Comparison of ENCODE assay signal across 18 mouse cellular contexts in the genomic region with DNA sequence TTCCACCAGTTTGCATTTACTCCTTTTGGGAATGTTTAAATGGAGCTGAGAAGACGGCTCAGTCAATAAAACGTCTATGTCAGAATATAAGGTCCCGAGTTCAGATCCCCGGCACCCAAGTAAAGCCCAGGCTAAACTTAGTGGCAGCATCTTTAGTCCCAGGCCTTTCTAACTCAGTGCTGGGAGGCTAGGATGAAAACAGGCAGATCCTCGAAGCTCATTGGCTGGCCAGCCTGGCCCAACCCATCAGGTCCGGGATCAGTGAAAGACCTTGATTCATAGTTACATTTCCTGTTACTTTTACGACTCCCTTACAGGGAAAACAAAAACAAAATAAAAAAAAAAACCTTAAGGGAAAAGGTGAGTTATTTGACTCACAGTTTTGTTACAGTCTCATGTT. TPM values are rescaled to one million over a fixed set of nuclear protein-coding genes. Genes with fewer than 3 reads are reported as not detected.
A peak's percentile ranks its signal among the peaks of the same experiment; 100 is the strongest.
DNase-seq lines count a peak whose midpoint lies in the region; ATAC-seq and TF ChIP-seq lines count a peak whose summit lies in the region.
"Had no signal": no experiment of that assay in that cellular context is flagged by ENCODE, and none has a peak within 500 bp of the region (broad histone marks: within the 10 kb centered on the region; RNA-seq: fewer than 3 reads in every experiment).

No protein-coding gene starts in this region.

- H3K4me2 ChIP-seq in embryonic facial prominence, embryonic 13.5 days, result no peak overlapping the region
- no peak overlapping the region for H3K4me2 ChIP-seq in limb, embryonic 14.5 days (replicated peaks; ENCODE audit: low read depth, low read length, severe bottlenecking)
- H3K4me2 ChIP-seq: heart, embryonic 12.5 days; lung, embryonic 15.5 days; midbrain, embryonic 15.5 days had no signal

- no peak for TF ChIP-seq POLR2A in liver, adult 2 months (IDR thresholded peaks at IDR 0.05; ENCODE audit: extremely low read depth, insufficient read depth, low read length)
- TF ChIP-seq POLR2A in limb, embryonic 14.5 days (IDR thresholded peaks at IDR 0.05; ENCODE audit: borderline replicate concordance, extremely low read depth, insufficient read depth, insufficient read length), result no peak

- no peaks in the 10 kb centered on the region for H3K9me3 ChIP-seq in embryonic facial prominence, embryonic 13.5 days
- no peaks in the 10 kb centered on the region for H3K9me3 ChIP-seq in limb, embryonic 14.5 days (ENCODE audit: control insufficient read depth, low read length)
- H3K9me3 ChIP-seq: heart, embryonic 12.5 days; lung, embryonic 15.5 days; midbrain, embryonic 15.5 days had no signal

- H3K4me3 ChIP-seq in liver, adult 2 months (ENCODE audit: insufficient read depth, low read depth, low read length), result no peak overlapping the region
- H3K4me3 ChIP-seq in embryonic facial prominence, embryonic 13.5 days, result no peak overlapping the region
- no peak overlapping the region for H3K4me3 ChIP-seq in limb, embryonic 14.5 days (replicated peaks; ENCODE audit: low read length)
- H3K4me3 ChIP-seq: heart, embryonic 12.5 days; layer of hippocampus, adult 2 months; lung, embryonic 15.5 days; midbrain, embryonic 15.5 days had no signal

- H3K79me2 ChIP-seq in liver, adult 2 months (ENCODE audit: control insufficient read depth, insufficient read depth, low read length), result no peaks in the 10 kb centered on the region

- H3K27ac ChIP-seq in liver, adult 2 months (replicated peaks; ENCODE audit: insufficient read depth, low read depth, low read length), result peak overlapping the region; percentile 37
- H3K27ac ChIP-seq in embryonic facial prominence, embryonic 13.5 days, result peak overlapping the region; percentile 75
- H3K27ac ChIP-seq in limb, embryonic 14.5 days (replicated peaks; ENCODE audit: low read depth, low read length), result 0 out of 2 replicates have a peak overlapping the region, but pooled peaks have one; percentile 71
- H3K27ac ChIP-seq: layer of hippocampus, adult 2 months; lung, embryonic 15.5 days; midbrain, embryonic 15.5 days; stomach, postnatal 0 days had no signal

- H3K36me3 ChIP-seq in liver, adult 2 months (ENCODE audit: control insufficient read depth, insufficient read depth, low read length), result no peaks in the 10 kb centered on the region
- no peaks in the 10 kb centered on the region for H3K36me3 ChIP-seq in embryonic facial prominence, embryonic 13.5 days
- no peaks in the 10 kb centered on the region; the same call in 1 of the 2 replicates for H3K36me3 ChIP-seq in limb, embryonic 14.5 days (ENCODE audit: control insufficient read depth, insufficient read depth, low read length)
- H3K36me3 ChIP-seq: heart, embryonic 12.5 days; lung, embryonic 15.5 days; midbrain, embryonic 15.5 days had no signal

- H3K9ac ChIP-seq in liver, adult 2 months (ENCODE audit: low read depth, low read length), result no peak overlapping the region
- no peak overlapping the region for H3K9ac ChIP-seq in embryonic facial prominence, embryonic 13.5 days
- no peak overlapping the region for H3K9ac ChIP-seq in limb, embryonic 14.5 days (ENCODE audit: low read depth, low read length, severe bottlenecking)
- H3K9ac ChIP-seq: heart, embryonic 12.5 days; lung, embryonic 15.5 days; midbrain, embryonic 15.5 days had no signal

- DNase-seq in adrenal gland, postnatal 14 days, result peak; percentile 26
- DNase-seq in adrenal gland, postnatal 4 days (ENCODE audit: low spot score in 2 of 2), result no peak
- DNase-seq in liver, adult 2 months (ENCODE audit: extremely low read depth, low read depth, low spot score), result no peak
- no peak for DNase-seq in liver
- no peak for DNase-seq in limb, embryonic 14.5 days (ENCODE audit: low spot score)
- no peak for DNase-seq in layer of hippocampus, postnatal 36 days
- no peak for DNase-seq in cerebellum, adult 9-11 months
- DNase-seq: cerebellum, postnatal 10 days; gastrocnemius, postnatal 14 days; heart, postnatal 4 days; spleen, adult 18-20 months had no signal

- no peak for TF ChIP-seq CTCF in liver, adult 2 months (IDR thresholded peaks at IDR 0.05; ENCODE audit: low read depth, low read length)

- H3K27me3 ChIP-seq in liver, adult 2 months (ENCODE audit: control insufficient read depth, insufficient read depth, low read length), result no peaks in the 10 kb centered on the region
- H3K27me3 ChIP-seq in embryonic facial prominence, embryonic 13.5 days, result no peaks in the 10 kb centered on the region
- H3K27me3 ChIP-seq in limb, embryonic 14.5 days (ENCODE audit: control insufficient read depth, insufficient read depth, low read length), result no peaks in the 10 kb centered on the region
- H3K27me3 ChIP-seq: heart, embryonic 12.5 days; lung, embryonic 15.5 days; midbrain, embryonic 15.5 days had no signal

- no peak for ATAC-seq in embryonic facial prominence, embryonic 13.5 days (ENCODE audit: insufficient number of reproducible peaks, insufficient read depth, low FRiP score, low TSS enrichment, low read depth)
- no peak for ATAC-seq in limb, embryonic 14.5 days (ENCODE audit: low FRiP score, low read depth)
- ATAC-seq: forebrain, embryonic 14.5 days; midbrain, embryonic 15.5 days had no signal

- peaks cover 5% of the 10 kb centered on the region for H3K4me1 ChIP-seq in liver, adult 2 months (ENCODE audit: control insufficient read depth, insufficient read depth, low read length)
- H3K4me1 ChIP-seq in embryonic facial prominence, embryonic 13.5 days, result peaks cover 14% of the 10 kb centered on the region
- H3K4me1 ChIP-seq in limb, embryonic 14.5 days (ENCODE audit: control insufficient read depth, insufficient read depth, low read length), result peaks cover 16% of the 10 kb centered on the region
- H3K4me1 ChIP-seq: heart, embryonic 12.5 days; midbrain, embryonic 15.5 days had no signal

- WGBS in liver, adult 2 months, result 57% methylated on average over 7 of the region's 7 CpGs
- WGBS in embryonic facial prominence, embryonic 13.5 days, result 63% methylated on average over 7 of the region's 7 CpGs
- WGBS in limb, embryonic 14.5 days, result 43% methylated on average over 7 of the region's 7 CpGs

RNA-seq across cellular contexts. Expression of a gene that starts 31.2 kb away (rescaled TPM):
- total RNA-seq in adrenal gland, postnatal 14 days (2021), result 4.7 and 5.7 TPM in 2 replicates
- total RNA-seq in adrenal gland, postnatal 4 days (2021), result 10 to 100 TPM in 1 of 2 experiments, 1 to 10 TPM in 1; 8.8 to 10.0 TPM
- total RNA-seq in liver, adult 2 months (2014; rRNA removed), result 1.0 TPM in 2 replicates
- polyA plus RNA-seq in liver, adult 2 months (2012; rRNA removed), result 0.70 and 0.83 TPM in 2 replicates
- 2.0 and 2.1 TPM in 2 replicates for polyA plus RNA-seq in embryonic facial prominence, embryonic 13.5 days (2015; fragmentation: Nextera tagmentation; extraction: Ambion mirVana)
- polyA plus RNA-seq in limb, embryonic 14.5 days (2012; rRNA removed), result 2.4 and 2.6 TPM in 2 replicates
- 2.2 and 2.3 TPM in 2 replicates for polyA plus RNA-seq in limb, embryonic 14.5 days (2014; fragmentation: Nextera tagmentation; extraction: Ambion mirVana)
- total RNA-seq in layer of hippocampus, postnatal 36 days (2021), result 1 to 10 TPM; 8.0 to 8.1 TPM

RNA-seq across cellular contexts. Expression of a gene that starts 34.4 kb away (rescaled TPM):
- 81.5 and 89.2 TPM in 2 replicates for total RNA-seq in adrenal gland, postnatal 14 days (2021)
- total RNA-seq in adrenal gland, postnatal 4 days (2021), result 10 to 100 TPM; 87.0 to 90.5 TPM
- 48.2 and 54.3 TPM in 2 replicates for total RNA-seq in liver, adult 2 months (2014; rRNA removed)
- 15.0 and 15.1 TPM in 2 replicates for polyA plus RNA-seq in liver, adult 2 months (2012; rRNA removed)
- 34.2 and 43.6 TPM in 2 replicates for polyA plus RNA-seq in embryonic facial prominence, embryonic 13.5 days (2015; fragmentation: Nextera tagmentation; extraction: Ambion mirVana)
- 42.7 and 45.1 TPM in 2 replicates for polyA plus RNA-seq in limb, embryonic 14.5 days (2012; rRNA removed)
- 39.5 and 43.5 TPM in 2 replicates for polyA plus RNA-seq in limb, embryonic 14.5 days (2014; fragmentation: Nextera tagmentation; extraction: Ambion mirVana)
- total RNA-seq in layer of hippocampus, postnatal 36 days (2021), result 10 to 100 TPM; 50.5 to 54.8 TPM

RNA-seq across cellular contexts. Expression of a gene that starts 38.2 kb away (rescaled TPM):
- 11.9 TPM in 2 replicates for total RNA-seq in adrenal gland, postnatal 14 days (2021)
- total RNA-seq in adrenal gland, postnatal 4 days (2021), result 10 to 100 TPM; 13.8 to 14.8 TPM
- total RNA-seq in liver, adult 2 months (2014; rRNA removed), result 5.7 and 6.6 TPM in 2 replicates
- polyA plus RNA-seq in liver, adult 2 months (2012; rRNA removed), result 11.5 and 12.4 TPM in 2 replicates
- polyA plus RNA-seq in embryonic facial prominence, embryonic 13.5 days (2015; fragmentation: Nextera tagmentation; extraction: Ambion mirVana), result 21.3 and 23.1 TPM in 2 replicates
- polyA plus RNA-seq in limb, embryonic 14.5 days (2012; rRNA removed), result 11.4 and 14.0 TPM in 2 replicates
- 18.0 and 20.5 TPM in 2 replicates for polyA plus RNA-seq in limb, embryonic 14.5 days (2014; fragmentation: Nextera tagmentation; extraction: Ambion mirVana)
- 10 to 100 TPM; 37.2 to 40.1 TPM for total RNA-seq in layer of hippocampus, postnatal 36 days (2021)
